Mouse (Mus musculus) kidney, embryonic 14.5 days (tissue): ENCODE measurements around the gene Acvrl1. TPM values are rescaled to one million over a fixed set of nuclear protein-coding genes. Genes with fewer than 3 reads are reported as not detected.
A peak's percentile ranks its signal among the peaks of the same experiment; 100 is the strongest.
"Not testable (repeated sequence)": the region's sequence is repeated elsewhere in the genome, so short reads cannot be mapped to it uniquely, and the experiment has no call there.

Experiments
- ATAC-seq: fragments of 200-750 bp; cut with Nextera tagmentation; 2 replicates; pipeline ENCODE4 v1.8.0; 2017; ENCODE audit warnings: moderate number of reproducible peaks, mild to moderate bottlenecking, moderate TSS enrichment, moderate library complexity; ENCODE audit not compliant: low FRiP score, low TSS enrichment
- H3K27ac ChIP-seq: fragments of 300-500 bp; sonication (generic); 2 replicates; pipeline ENCODE4 v1.5.1; 2014; ENCODE audit warnings: low read depth, mild to moderate bottlenecking, low read length, moderate library complexity, mixed read lengths
- H3K27me3 ChIP-seq: fragments of 300-500 bp; sonication (generic); 2 replicates; pipeline ENCODE4 v1.6.1; 2014; ENCODE audit warnings: mild to moderate bottlenecking, low read length; ENCODE audit not compliant: control insufficient read depth, insufficient read depth
- H3K36me3 ChIP-seq: fragments of 300-500 bp; sonication (generic); 2 replicates; pipeline ENCODE4 v1.6.1; 2014; ENCODE audit warnings: low read length, mixed read lengths; ENCODE audit not compliant: control insufficient read depth, insufficient read depth
- H3K4me1 ChIP-seq: fragments of 300-500 bp; sonication (generic); 2 replicates; pipeline ENCODE4 v1.6.1; 2014; ENCODE audit warnings: low read length, mixed read lengths; ENCODE audit not compliant: control insufficient read depth, insufficient read depth
- H3K4me2 ChIP-seq: fragments of 300-500 bp; sonication (generic); replicated peaks from 2 replicates; pipeline ENCODE4 v1.6.1; 2014; ENCODE audit warnings: low read depth, mild to moderate bottlenecking, low read length
- H3K4me3 ChIP-seq: fragments of 300-500 bp; sonication (generic); 2 replicates; pipeline ENCODE4 v1.5.1; 2014; ENCODE audit warnings: mild to moderate bottlenecking, low read length
- H3K9ac ChIP-seq: fragments of 300-500 bp; sonication (generic); 2 replicates; pipeline ENCODE4 v1.6.1; 2014; ENCODE audit warnings: low read depth, mild to moderate bottlenecking, low read length, moderate library complexity
- H3K9me3 ChIP-seq: fragments of 300-500 bp; sonication (generic); 2 replicates; pipeline ENCODE4 v1.6.1; 2016; ENCODE audit warnings: low read length; ENCODE audit not compliant: control insufficient read depth
- WGBS: fragments of 180-500 bp; shearing (Covaris S2); extraction: QIAGEN DNeasy Blood & Tissue Kit; methylation state at CpG from one replicate; pipeline ENCODE4 v1.1.7; 2014; 5-methylcytosine and 5-hydroxymethylcytosine counted together
- polyA plus RNA-seq: library from polyadenylated mRNA; unstranded; fragments of >200 nt; fragmentation: Nextera tagmentation; extraction: Ambion mirVana; gene quantifications from 2 replicates; pipeline ENCODE4 v1.2.1, GENCODE M21; 2014

Gene Acvrl1
- polyA plus RNA-seq, 1 experiment from 2014 or later, result 8.8 TPM

DNA sequence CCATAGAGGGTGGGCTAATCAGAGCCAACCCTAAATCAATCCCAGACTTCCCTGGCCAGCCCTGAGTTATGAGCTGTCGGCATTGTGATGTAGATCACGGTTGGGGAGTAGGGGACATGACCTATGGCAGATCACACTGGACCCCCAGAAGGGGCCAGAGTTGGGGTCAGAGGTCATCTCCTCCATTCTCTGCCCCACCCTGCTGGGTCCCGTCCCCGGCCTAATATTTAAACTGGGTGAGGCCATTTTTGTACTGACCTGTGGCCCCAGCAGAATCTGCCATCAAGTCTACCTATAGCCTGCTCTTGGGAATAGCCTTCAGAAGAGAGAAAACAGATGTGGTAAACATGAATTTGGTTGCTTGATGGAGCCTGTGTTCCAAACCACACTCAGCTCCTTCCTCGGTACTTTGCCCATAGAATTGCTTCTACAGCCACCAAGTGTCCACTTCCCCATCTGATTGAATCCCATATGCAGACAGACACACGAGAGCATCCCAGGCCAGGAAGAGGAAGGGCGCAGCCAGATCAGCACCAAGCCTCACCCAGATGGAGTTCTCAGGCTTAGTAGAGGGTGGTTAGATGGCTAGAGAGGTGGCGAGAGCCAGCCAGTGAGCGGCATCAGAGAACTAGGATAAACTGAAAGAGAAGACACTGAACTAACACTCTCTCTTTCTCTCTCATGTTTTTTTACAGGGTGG, 24.6 kb upstream of the Acvrl1 start:
- H3K36me3 ChIP-seq, result no peaks in the 10 kb centered on the region
- no peak overlapping the region for H3K4me3 ChIP-seq
- no peak overlapping the region for H3K9ac ChIP-seq
- 80% methylated on average over 9 of the region's 9 CpGs for WGBS
- no peak for ATAC-seq
- peaks cover 4% of the 10 kb centered on the region; the same call in 1 of the 2 replicates for H3K27me3 ChIP-seq
- no peak overlapping the region for H3K27ac ChIP-seq
- H3K4me1 ChIP-seq, result no peaks in the 10 kb centered on the region
- no peaks in the 10 kb centered on the region; the same call in 1 of the 2 replicates for H3K9me3 ChIP-seq
- no peak overlapping the region for H3K4me2 ChIP-seq

DNA sequence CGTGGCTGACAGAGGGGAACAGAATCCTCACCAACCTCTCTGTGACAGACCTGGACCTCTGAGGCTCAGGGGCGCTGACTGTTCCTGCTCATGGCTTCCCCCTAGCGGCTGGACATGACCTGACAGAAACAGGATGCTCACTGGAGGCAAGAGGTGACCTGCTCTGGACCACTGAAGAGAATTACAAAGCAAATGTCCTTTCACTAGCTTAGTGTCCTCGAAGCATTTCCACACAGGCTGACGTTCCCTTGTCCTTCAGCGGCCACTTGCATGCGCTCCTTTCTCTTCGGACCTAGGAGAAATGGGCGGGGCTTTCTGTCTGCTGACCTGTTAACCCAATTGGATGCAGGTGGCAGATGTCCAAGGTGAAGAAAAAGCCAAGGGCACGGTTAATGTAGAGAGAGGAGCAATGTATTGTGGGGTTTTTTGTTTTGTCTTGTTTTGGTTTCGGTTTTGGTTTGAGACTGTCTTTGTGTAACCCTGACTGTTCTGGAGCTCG, 22.8 kb upstream of the Acvrl1 start:
- no peaks in the 10 kb centered on the region for H3K36me3 ChIP-seq
- H3K27ac ChIP-seq, result no peak overlapping the region
- ATAC-seq, result peak; percentile 61
- H3K4me1 ChIP-seq, result no peaks in the 10 kb centered on the region
- no peaks in the 10 kb centered on the region; the same call in 1 of the 2 replicates for H3K9me3 ChIP-seq
- H3K9ac ChIP-seq, result no peak overlapping the region
- no peaks in the 10 kb centered on the region for H3K27me3 ChIP-seq
- no peak overlapping the region for H3K4me3 ChIP-seq
- 21% methylated on average over 12 of the region's 12 CpGs for WGBS
- peak overlapping the region; percentile 15; the same call in 1 of the 2 replicates for H3K4me2 ChIP-seq

DNA sequence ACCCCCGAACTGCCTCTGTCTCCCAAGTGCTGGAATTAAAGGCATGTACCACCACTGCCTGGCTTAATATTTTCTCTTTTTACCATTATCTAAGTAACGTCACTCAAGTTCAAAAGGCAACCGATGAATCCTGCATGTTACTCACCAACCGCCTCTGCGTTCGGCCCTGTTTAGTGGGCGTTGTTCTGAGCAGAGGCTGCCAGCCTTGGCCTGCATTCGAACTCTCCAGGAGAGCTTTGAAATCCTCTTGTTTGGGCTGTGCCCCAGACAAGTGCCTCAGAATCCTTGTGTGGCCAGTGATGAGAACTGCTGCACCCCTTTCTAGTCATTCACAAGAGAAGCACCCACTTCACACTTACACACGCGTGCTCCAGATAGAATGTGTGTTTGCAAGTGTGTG, 22.3 kb upstream of the Acvrl1 start:
- no peak overlapping the region for H3K4me2 ChIP-seq
- no peaks in the 10 kb centered on the region for H3K27me3 ChIP-seq
- H3K9me3 ChIP-seq, result no peaks in the 10 kb centered on the region
- H3K4me1 ChIP-seq, result no peaks in the 10 kb centered on the region
- ATAC-seq, result no peak
- no peaks in the 10 kb centered on the region for H3K36me3 ChIP-seq
- H3K9ac ChIP-seq, result no peak overlapping the region
- no peak overlapping the region for H3K4me3 ChIP-seq
- no peak overlapping the region for H3K27ac ChIP-seq
- whole genome bisulfite sequencing, result 86% methylated on average over 10 of the region's 10 CpGs

DNA sequence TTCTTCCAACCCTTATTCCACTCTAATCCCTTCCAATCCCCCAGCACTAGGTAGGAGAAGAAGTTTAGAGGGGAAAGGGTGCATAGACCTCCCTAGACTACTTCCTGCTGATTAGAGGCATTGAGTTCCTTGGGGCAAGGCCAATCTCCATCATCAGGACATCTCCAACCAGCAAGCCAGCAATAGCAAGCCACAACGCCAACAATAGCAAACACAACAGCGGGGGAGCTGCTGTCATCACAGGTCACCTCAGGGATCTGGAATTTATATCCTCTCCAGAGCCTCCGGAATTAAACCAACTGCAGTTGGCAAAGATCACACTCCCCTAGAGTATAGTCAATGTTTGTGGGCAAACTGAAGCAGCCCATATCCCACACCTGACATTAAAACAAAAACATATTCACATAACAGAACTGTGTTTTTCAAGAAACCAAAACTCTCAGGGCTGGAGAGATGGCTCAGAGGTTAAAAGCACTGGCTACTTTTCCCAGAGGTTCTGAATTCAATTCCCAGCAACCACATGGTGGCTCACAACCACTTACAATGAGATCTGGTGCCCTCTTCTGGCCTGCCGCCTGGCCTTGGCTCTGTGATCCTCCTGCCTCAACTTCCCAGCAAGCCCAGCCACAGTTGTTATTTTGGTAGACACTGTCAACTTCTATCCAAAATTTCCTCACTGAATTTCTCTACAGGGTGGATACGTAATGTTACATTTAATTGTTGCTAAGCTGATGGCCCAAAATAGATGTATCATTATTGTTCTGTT, 20.2 kb upstream of the Acvrl1 start:
- ATAC-seq, result no peak
- WGBS, result 79% methylated on average over 5 of the region's 5 CpGs
- H3K9me3 ChIP-seq, result no peaks in the 10 kb centered on the region
- 0 out of 2 replicates have a peak, but pooled peaks cover 4% of the 10 kb centered on the region for H3K27me3 ChIP-seq
- H3K4me2 ChIP-seq, result no peak overlapping the region
- no peak overlapping the region for H3K9ac ChIP-seq
- no peak overlapping the region for H3K4me3 ChIP-seq
- H3K36me3 ChIP-seq, result no peaks in the 10 kb centered on the region
- H3K4me1 ChIP-seq, result no peaks in the 10 kb centered on the region
- no peak overlapping the region for H3K27ac ChIP-seq

DNA sequence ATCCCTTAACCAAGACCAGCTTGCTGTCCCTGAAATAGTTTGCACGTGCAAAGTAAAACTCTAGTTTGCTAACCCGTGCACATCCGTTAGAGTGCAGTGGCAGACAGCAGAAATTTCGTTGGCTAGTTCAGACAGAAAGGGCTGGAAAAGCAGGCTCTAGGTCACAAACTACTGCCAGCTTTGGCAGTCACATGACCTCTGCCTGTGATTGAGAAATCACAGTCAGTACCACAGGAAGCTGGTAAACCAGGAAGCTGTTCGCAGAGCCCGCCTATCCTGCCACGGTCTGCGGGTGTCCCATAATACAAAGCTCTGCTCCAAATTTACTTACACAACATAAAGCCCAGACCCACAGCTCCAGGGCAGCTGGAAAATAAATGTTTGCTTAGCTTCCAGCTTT, 15.1 kb upstream of the Acvrl1 start:
- Histone ChIP-seq H3K9ac (no peak overlapping the region), H3K4me3 (no peak overlapping the region), H3K27me3 (0 out of 2 replicates have a peak, but pooled peaks cover 4% of the 10 kb centered on the region), H3K9me3 (peaks cover 5% of the 10 kb centered on the region; the same call in 1 of the 2 replicates), H3K36me3 (no peaks in the 10 kb centered on the region), H3K4me2 (no peak overlapping the region), H3K27ac (no peak overlapping the region), H3K4me1 (no peaks in the 10 kb centered on the region)
- no peak for ATAC-seq
- WGBS, result 73% methylated on average over 8 of the region's 8 CpGs

DNA sequence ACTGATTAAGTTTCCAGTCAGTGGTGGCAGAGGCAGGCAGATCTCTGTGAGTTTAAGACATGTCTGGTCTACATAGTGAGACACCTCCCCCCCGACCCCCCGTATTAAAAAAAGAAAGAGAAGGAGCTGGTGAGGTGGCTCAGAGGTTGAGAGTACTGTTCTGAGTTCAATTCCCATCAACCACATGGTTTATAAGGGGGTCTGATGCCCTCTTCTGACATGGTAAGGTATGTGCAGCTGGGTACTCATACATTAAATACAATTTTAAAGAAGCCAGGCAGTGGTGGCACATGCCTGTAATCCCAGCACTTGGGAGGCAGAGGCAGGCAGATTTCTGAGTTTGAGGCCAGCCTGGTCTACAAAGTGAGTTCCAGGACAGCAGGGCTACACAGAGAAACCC, 14.5 kb upstream of the Acvrl1 start:
- H3K27ac ChIP-seq, H3K36me3 ChIP-seq, ATAC-seq, H3K9ac ChIP-seq, H3K4me3 ChIP-seq, H3K9me3 ChIP-seq, H3K4me2 ChIP-seq, H3K27me3 ChIP-seq, H3K4me1 ChIP-seq: not testable (repeated sequence)
- WGBS, result 96% methylated on average over 2 of the region's 2 CpGs

DNA sequence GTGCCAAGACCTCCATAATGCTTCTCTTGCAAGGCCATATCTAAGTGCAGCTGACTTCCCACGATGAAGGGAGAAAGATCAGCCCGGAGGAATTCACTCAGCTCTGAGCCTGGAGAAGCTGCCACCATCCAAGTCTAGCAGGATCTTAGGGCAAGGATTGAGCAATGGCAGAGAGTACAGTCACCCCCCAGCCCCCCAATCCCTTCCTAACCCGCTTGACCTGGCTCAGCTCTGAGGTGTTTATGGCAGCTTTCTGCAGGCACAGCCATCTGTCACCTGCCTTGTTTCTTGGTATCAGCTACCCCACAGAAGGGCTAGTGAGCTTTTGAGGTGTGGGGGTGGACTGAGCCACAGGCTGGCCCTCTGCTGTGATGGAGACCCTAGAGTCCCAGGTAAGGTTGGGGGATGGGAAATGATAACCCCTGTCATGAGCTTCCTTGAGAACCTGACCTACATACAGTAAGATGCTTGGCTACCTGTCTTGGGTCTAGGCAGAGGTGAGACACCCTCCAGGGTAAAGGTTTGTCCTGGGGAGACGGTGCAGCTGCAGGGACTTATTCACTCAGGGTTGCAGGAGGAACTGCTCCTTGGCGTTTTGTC, 12.7 kb upstream of the Acvrl1 start, which contains the start of gene Ankrd33:
Gene Ankrd33 (plus strand): TSS at position 245 of the 600 bp plus-strand sequence.
- no peak for ATAC-seq
- Histone ChIP-seq H3K4me3 (no peak within 1 kb of the TSS), H3K4me2 (no peak within 1 kb of the TSS), H3K9ac (no peak within 1 kb of the TSS), H3K36me3 (no peaks in the 10 kb centered on the region), H3K9me3 (peaks cover 5% of the 10 kb centered on the region; the same call in 1 of the 2 replicates), H3K4me1 (no peaks in the 10 kb centered on the region), H3K27me3 (0 out of 2 replicates have a peak, but pooled peaks cover 4% of the 10 kb centered on the region), H3K27ac (no peak within 1 kb of the TSS)
- 81% methylated on average over 5 of the region's 5 CpGs for WGBS

DNA sequence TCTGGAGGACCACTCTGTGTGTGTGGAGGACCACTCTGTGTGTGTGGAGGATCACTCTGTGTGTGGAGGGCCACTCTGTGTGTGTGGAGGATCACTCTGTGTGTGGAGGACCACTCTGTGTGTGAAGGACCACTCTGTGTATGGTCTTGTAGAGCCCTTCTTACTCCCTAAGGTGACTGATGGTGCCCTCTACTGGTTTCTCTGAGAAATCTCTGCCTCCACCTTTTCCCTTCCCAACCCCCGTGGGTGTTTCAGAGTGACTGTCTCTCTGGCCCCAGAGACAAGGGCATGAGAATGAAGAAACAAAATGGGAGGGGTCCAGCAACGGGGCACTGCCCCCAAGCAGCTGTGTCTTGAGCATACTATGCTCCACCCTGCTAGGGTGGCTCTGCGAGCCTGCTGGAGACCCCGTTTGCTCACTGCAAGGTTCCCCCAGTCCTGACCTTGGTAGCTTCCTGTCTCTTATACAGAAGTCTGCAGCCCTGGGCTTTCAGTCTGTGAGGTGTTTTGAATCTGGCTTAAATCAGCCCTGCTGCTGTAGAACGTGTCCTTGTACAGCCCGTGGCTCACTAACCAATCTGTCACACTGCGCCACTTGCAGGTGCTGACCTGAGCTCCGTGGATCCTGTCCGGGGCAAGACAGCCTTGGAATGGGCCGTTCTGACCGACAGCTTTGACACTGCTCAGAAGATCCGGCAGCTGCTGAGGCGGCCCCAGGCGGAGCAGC, 9.8 kb upstream of the Acvrl1 start:
- no peak overlapping the region for H3K4me3 ChIP-seq
- no peak overlapping the region for H3K9ac ChIP-seq
- peaks cover 5% of the 10 kb centered on the region; the same call in 1 of the 2 replicates for H3K9me3 ChIP-seq
- no peak overlapping the region for H3K4me2 ChIP-seq
- ATAC-seq, result no peak
- H3K27ac ChIP-seq, result no peak overlapping the region
- 60% methylated on average over 14 of the region's 14 CpGs for WGBS
- no peaks in the 10 kb centered on the region for H3K36me3 ChIP-seq
- H3K4me1 ChIP-seq, result no peaks in the 10 kb centered on the region
- H3K27me3 ChIP-seq, result no peaks in the 10 kb centered on the region
